Mouse (Mus musculus) kidney, embryonic 15.5 days (tissue): ENCODE results near the gene Ppp6r3. TPM values are rescaled to one million over a fixed set of nuclear protein-coding genes. Genes with fewer than 3 reads are reported as not detected.

Experiments used
- ATAC-seq: fragments of 200-750 bp; cut with Nextera tagmentation; replicated peaks from 2 replicates; pipeline ENCODE4 v1.8.0; 2017; ENCODE audit warnings: moderate TSS enrichment; ENCODE audit not compliant: low FRiP score
- H3K27ac ChIP-seq: fragments of 300-500 bp; sonication (generic); 2 replicates; pipeline ENCODE4 v1.5.1; 2015; ENCODE audit warnings: mild to moderate bottlenecking, inconsistent platforms
- H3K27me3 ChIP-seq: fragments of 300-500 bp; sonication (generic); 2 replicates; pipeline ENCODE4 v1.6.1; 2015; ENCODE audit warnings: inconsistent platforms
- H3K36me3 ChIP-seq: fragments of 300-500 bp; sonication (generic); 2 replicates; pipeline ENCODE4 v1.6.1; 2015; ENCODE audit warnings: inconsistent platforms
- H3K4me1 ChIP-seq: fragments of 300-500 bp; sonication (generic); 2 replicates; pipeline ENCODE4 v1.6.1; 2015; ENCODE audit warnings: inconsistent platforms
- H3K4me2 ChIP-seq: fragments of 300-500 bp; sonication (generic); 2 replicates; pipeline ENCODE4 v1.6.1; 2015; ENCODE audit warnings: moderate library complexity, mild to moderate bottlenecking, inconsistent platforms
- H3K4me3 ChIP-seq: fragments of 300-500 bp; sonication (generic); replicated peaks from 2 replicates; pipeline ENCODE4 v1.5.1; 2015; ENCODE audit warnings: mild to moderate bottlenecking, inconsistent platforms
- H3K9ac ChIP-seq: fragments of 300-500 bp; sonication (generic); 2 replicates; pipeline ENCODE4 v1.6.1; 2015; ENCODE audit warnings: mild to moderate bottlenecking, inconsistent platforms
- H3K9me3 ChIP-seq: fragments of 300-500 bp; sonication (generic); replicated peaks from 2 replicates; pipeline ENCODE4 v1.6.1; 2016; ENCODE audit warnings: inconsistent platforms
- WGBS: fragments of 180-500 bp; shearing (Covaris S2); methylation state at CpG from one replicate; pipeline ENCODE4 v1.1.7; 2015; ENCODE audit warnings: mixed read lengths; 5-methylcytosine and 5-hydroxymethylcytosine counted together
- polyA plus RNA-seq: library from polyadenylated mRNA; unstranded; fragments of >200 nt; fragmentation: Nextera tagmentation; extraction: Ambion mirVana; gene quantifications from 2 replicates; pipeline ENCODE4 v1.2.1, GENCODE M21; 2015

The Ppp6r3 gene
- polyA plus RNA-seq, 1 experiment from 2014 or later: 66.9 TPM

- Histone ChIP-seq H3K9me3 (no peaks in the 10 kb centered on the region), H3K4me1 (no peaks in the 10 kb centered on the region), H3K4me2 (no peak overlapping the region), H3K27ac (no peak overlapping the region), H3K4me3 (no peak overlapping the region), H3K27me3 (peaks cover 6% of the 10 kb centered on the region; the same call in 1 of the 2 replicates), H3K36me3 (no peaks in the 10 kb centered on the region), H3K9ac (no peak overlapping the region)
- 25% methylated on average over 10 of the region's 10 CpGs for WGBS
- no peak for ATAC-seq
Measured at GRCm38 (mm10) chr19:3441092-3441491, 134.5 kb downstream of the Ppp6r3 start.

- no peaks in the 10 kb centered on the region for H3K9me3 ChIP-seq
- no peak overlapping the region for H3K4me2 ChIP-seq
- peaks cover 6% of the 10 kb centered on the region; the same call in 1 of the 2 replicates for H3K27me3 ChIP-seq
- no peak for ATAC-seq
- H3K4me3 ChIP-seq: no peak overlapping the region
- 45% methylated on average over 5 of the region's 5 CpGs for WGBS
- H3K9ac ChIP-seq: no peak overlapping the region
- no peaks in the 10 kb centered on the region for H3K36me3 ChIP-seq
- H3K27ac ChIP-seq: no peak overlapping the region
- no peaks in the 10 kb centered on the region for H3K4me1 ChIP-seq
Measured at GRCm38 (mm10) chr19:3440667-3441066, 134.9 kb downstream of the Ppp6r3 start.

- H3K9me3 ChIP-seq: no peaks in the 10 kb centered on the region
- no peaks in the 10 kb centered on the region for H3K4me1 ChIP-seq
- H3K4me3 ChIP-seq: no peak overlapping the region
- no peak overlapping the region for H3K4me2 ChIP-seq
- H3K9ac ChIP-seq: no peak overlapping the region
- WGBS: 71% methylated on average over 5 of the region's 5 CpGs
- H3K27ac ChIP-seq: no peak overlapping the region
- peaks cover 6% of the 10 kb centered on the region; the same call in 1 of the 2 replicates for H3K27me3 ChIP-seq
- no peak for ATAC-seq
- no peaks in the 10 kb centered on the region for H3K36me3 ChIP-seq
Measured at GRCm38 (mm10) chr19:3437980-3438379, 137.6 kb downstream of the Ppp6r3 start.

GRCm38 (mm10) chr19:3436840-3437239 lies 138.7 kb downstream of the Ppp6r3 start:
- H3K27ac ChIP-seq: no peak overlapping the region
- no peak overlapping the region for H3K4me3 ChIP-seq
- H3K27me3 ChIP-seq: peaks cover 6% of the 10 kb centered on the region; the same call in 1 of the 2 replicates
- no peak for ATAC-seq
- no peaks in the 10 kb centered on the region for H3K4me1 ChIP-seq
- 64% methylated on average over 9 of the region's 9 CpGs for WGBS
- no peak overlapping the region for H3K4me2 ChIP-seq
- no peaks in the 10 kb centered on the region for H3K9me3 ChIP-seq
- H3K36me3 ChIP-seq: no peaks in the 10 kb centered on the region
- no peak overlapping the region for H3K9ac ChIP-seq

GRCm38 (mm10) chr19:3435824-3436223 lies 139.7 kb downstream of the Ppp6r3 start:
- Histone ChIP-seq H3K36me3 (no peaks in the 10 kb centered on the region), H3K27ac (no peak overlapping the region), H3K9ac (no peak overlapping the region), H3K9me3 (no peaks in the 10 kb centered on the region), H3K4me1 (no peaks in the 10 kb centered on the region), H3K27me3 (peaks cover 6% of the 10 kb centered on the region; the same call in 1 of the 2 replicates), H3K4me3 (no peak overlapping the region), H3K4me2 (no peak overlapping the region)
- WGBS: 65% methylated on average over 3 of the region's 3 CpGs
- no peak for ATAC-seq

GRCm38 (mm10) chr19:3434641-3435040 lies 140.9 kb downstream of the Ppp6r3 start:
- no peaks in the 10 kb centered on the region for H3K9me3 ChIP-seq
- H3K36me3 ChIP-seq: no peaks in the 10 kb centered on the region
- H3K4me1 ChIP-seq: no peaks in the 10 kb centered on the region
- no peak overlapping the region for H3K4me3 ChIP-seq
- 43% methylated on average over 4 of the region's 4 CpGs for WGBS
- no peak overlapping the region for H3K9ac ChIP-seq
- no peak overlapping the region for H3K27ac ChIP-seq
- H3K27me3 ChIP-seq: no peaks in the 10 kb centered on the region
- H3K4me2 ChIP-seq: no peak overlapping the region
- no peak for ATAC-seq

GRCm38 (mm10) chr19:3434124-3434523 lies 141.4 kb downstream of the Ppp6r3 start:
- ATAC-seq: no peak
- no peaks in the 10 kb centered on the region for H3K36me3 ChIP-seq
- H3K27me3 ChIP-seq: no peaks in the 10 kb centered on the region
- H3K4me1 ChIP-seq: no peaks in the 10 kb centered on the region
- no peak overlapping the region for H3K4me2 ChIP-seq
- no peak overlapping the region for H3K4me3 ChIP-seq
- WGBS: 27% methylated on average over 4 of the region's 4 CpGs
- H3K27ac ChIP-seq: no peak overlapping the region
- no peak overlapping the region for H3K9ac ChIP-seq
- H3K9me3 ChIP-seq: no peaks in the 10 kb centered on the region

- H3K27ac ChIP-seq: no peak overlapping the region
- 98% methylated on average over 2 of the region's 2 CpGs for WGBS
- H3K9ac ChIP-seq: no peak overlapping the region
- no peaks in the 10 kb centered on the region for H3K36me3 ChIP-seq
- H3K27me3 ChIP-seq: no peaks in the 10 kb centered on the region
- no peaks in the 10 kb centered on the region for H3K4me1 ChIP-seq
- ATAC-seq: no peak
- no peak overlapping the region for H3K4me3 ChIP-seq
- no peak overlapping the region for H3K4me2 ChIP-seq
- no peaks in the 10 kb centered on the region for H3K9me3 ChIP-seq
Measured at GRCm38 (mm10) chr19:3431969-3432368, 143.6 kb downstream of the Ppp6r3 start.

GRCm38 (mm10) chr19:3431066-3431465 lies 144.5 kb downstream of the Ppp6r3 start:
- Histone ChIP-seq H3K9me3 (no peaks in the 10 kb centered on the region), H3K27me3 (no peaks in the 10 kb centered on the region), H3K4me2 (no peak overlapping the region), H3K4me3 (no peak overlapping the region), H3K36me3 (no peaks in the 10 kb centered on the region), H3K27ac (no peak overlapping the region), H3K9ac (no peak overlapping the region), H3K4me1 (no peaks in the 10 kb centered on the region)
- 61% methylated on average over 7 of the region's 7 CpGs for WGBS
- ATAC-seq: no peak

GRCm38 (mm10) chr19:3429156-3429816 lies 146.3 kb downstream of the Ppp6r3 start:
- Histone ChIP-seq H3K4me3 (no peak overlapping the region), H3K27ac (no peak overlapping the region), H3K9ac (no peak overlapping the region), H3K9me3 (no peaks in the 10 kb centered on the region), H3K36me3 (no peaks in the 10 kb centered on the region), H3K4me1 (no peaks in the 10 kb centered on the region), H3K27me3 (no peaks in the 10 kb centered on the region), H3K4me2 (no peak overlapping the region)
- ATAC-seq: no peak
- 69% methylated on average over 7 of the region's 7 CpGs for WGBS

GRCm38 (mm10) chr19:3428057-3428830 lies 147.3 kb downstream of the Ppp6r3 start:
- 77% methylated on average over 15 of the region's 15 CpGs for WGBS
- ATAC-seq: no peak
- no peak overlapping the region for H3K4me2 ChIP-seq
- H3K4me1 ChIP-seq: no peaks in the 10 kb centered on the region
- no peaks in the 10 kb centered on the region for H3K27me3 ChIP-seq
- no peaks in the 10 kb centered on the region for H3K9me3 ChIP-seq
- H3K4me3 ChIP-seq: no peak overlapping the region
- H3K9ac ChIP-seq: no peak overlapping the region
- H3K27ac ChIP-seq: no peak overlapping the region
- no peaks in the 10 kb centered on the region for H3K36me3 ChIP-seq

GRCm38 (mm10) chr19:3424214-3424613 lies 151.3 kb downstream of the Ppp6r3 start:
- no peaks in the 10 kb centered on the region for H3K4me1 ChIP-seq
- H3K27me3 ChIP-seq: no peaks in the 10 kb centered on the region
- H3K27ac ChIP-seq: no peak overlapping the region
- no peaks in the 10 kb centered on the region for H3K36me3 ChIP-seq
- WGBS: 75% methylated on average over 2 of the region's 2 CpGs
- H3K9me3 ChIP-seq: no peaks in the 10 kb centered on the region
- H3K9ac ChIP-seq: no peak overlapping the region
- no peak for ATAC-seq
- H3K4me2 ChIP-seq: no peak overlapping the region
- H3K4me3 ChIP-seq: no peak overlapping the region
